Mouse (Mus musculus) liver, adult 2 months (tissue): ENCODE measurements around the gene Cfap157.

Source experiments
- CTCF ChIP-seq: fragments of 200-500 bp; IDR thresholded peaks from 2 replicates; pipeline ENCODE4 v1.5.1; 2011; ENCODE audit warnings: low read depth, low read length, control low read depth
- POLR2A ChIP-seq: fragments of 200-500 bp; IDR thresholded peaks from 2 replicates; pipeline ENCODE4 v1.6.1; 2011; ENCODE audit warnings: low read length, control low read depth; ENCODE audit not compliant: insufficient read depth; ENCODE audit errors: extremely low read depth

- TF ChIP-seq CTCF (peak; percentile 7; the same call in 1 of the 2 replicates), POLR2A (no peak)
Observed at GRCm38 (mm10) chr2:32787176-32787575, 2.9 kb upstream of the Cfap157 start.
